Mouse (Mus musculus) lung, embryonic 15.5 days (tissue): Measurements from ENCODE around the gene Scoc. TPM values are rescaled to one million over a fixed set of nuclear protein-coding genes. Genes with fewer than 3 reads are reported as not detected.
A peak's percentile ranks its signal among the peaks of the same experiment; 100 is the strongest.

Experiments used
- ATAC-seq: fragments of 200-750 bp; cut with Nextera tagmentation; 2 replicates; pipeline ENCODE4 v1.8.0; 2017; ENCODE audit warnings: moderate number of reproducible peaks, borderline replicate concordance; ENCODE audit not compliant: low FRiP score, low TSS enrichment; ENCODE audit errors: extremely low read depth
- H3K27ac ChIP-seq: fragments of 300-500 bp; sonication (generic); 2 replicates; pipeline ENCODE4 v1.5.1; 2015; ENCODE audit warnings: moderate library complexity, mild to moderate bottlenecking, inconsistent platforms
- H3K27me3 ChIP-seq: fragments of 300-500 bp; sonication (generic); 2 replicates; pipeline ENCODE4 v1.6.1; 2015; ENCODE audit warnings: inconsistent platforms
- H3K36me3 ChIP-seq: fragments of 300-500 bp; sonication (generic); 2 replicates; pipeline ENCODE4 v1.6.1; 2015; ENCODE audit warnings: inconsistent platforms
- H3K4me1 ChIP-seq: fragments of 300-500 bp; sonication (generic); 2 replicates; pipeline ENCODE4 v1.6.1; 2015; ENCODE audit warnings: inconsistent platforms
- H3K4me2 ChIP-seq: fragments of 300-500 bp; sonication (generic); 2 replicates; pipeline ENCODE4 v1.6.1; 2015; ENCODE audit warnings: inconsistent platforms, mild to moderate bottlenecking, moderate library complexity
- H3K4me3 ChIP-seq: fragments of 300-500 bp; sonication (generic); 2 replicates; pipeline ENCODE4 v1.5.1; 2015; ENCODE audit warnings: mild to moderate bottlenecking, inconsistent platforms
- H3K9ac ChIP-seq: fragments of 300-500 bp; sonication (generic); 2 replicates; pipeline ENCODE4 v1.6.1; 2015; ENCODE audit warnings: inconsistent platforms
- H3K9me3 ChIP-seq: fragments of 300-500 bp; sonication (generic); 2 replicates; pipeline ENCODE4 v1.6.1; 2016; ENCODE audit warnings: inconsistent platforms
- WGBS: fragments of 180-500 bp; shearing (Covaris S2); methylation state at CpG from one replicate; pipeline ENCODE4 v1.1.7; 2015; 5-methylcytosine and 5-hydroxymethylcytosine counted together
- polyA plus RNA-seq: library from polyadenylated mRNA; unstranded; fragments of >200 nt; fragmentation: Nextera tagmentation; extraction: Ambion mirVana; gene quantifications from 2 replicates; pipeline ENCODE4 v1.2.1, GENCODE M21; 2015

Gene Scoc
- polyA plus RNA-seq, 1 experiment from 2014 or later, result 110 TPM

- Histone ChIP-seq H3K9me3 (0 out of 2 replicates have a peak, but pooled peaks cover 3% of the 10 kb centered on the region), H3K4me3 (no peak overlapping the region), H3K4me2 (no peak overlapping the region), H3K9ac (no peak overlapping the region), H3K4me1 (peaks cover 7% of the 10 kb centered on the region; the same call in 1 of the 2 replicates), H3K36me3 (no peaks in the 10 kb centered on the region), H3K27me3 (peaks cover 19% of the 10 kb centered on the region), H3K27ac (no peak overlapping the region)
- WGBS, result 81% methylated on average over 5 of the region's 5 CpGs
- no peak for ATAC-seq
Observed at GRCm38 (mm10) chr8:83394325-83394724, 63.9 kb downstream of the Scoc start.

- H3K27ac ChIP-seq, result no peak overlapping the region
- ATAC-seq, result no peak
- H3K9me3 ChIP-seq, result 0 out of 2 replicates have a peak, but pooled peaks cover 3% of the 10 kb centered on the region
- no peak overlapping the region for H3K4me2 ChIP-seq
- peaks cover 7% of the 10 kb centered on the region; the same call in 1 of the 2 replicates for H3K4me1 ChIP-seq
- no peak overlapping the region for H3K4me3 ChIP-seq
- no peak overlapping the region for H3K9ac ChIP-seq
- WGBS, result 48% methylated on average over 1 of the region's 1 CpGs
- H3K36me3 ChIP-seq, result no peaks in the 10 kb centered on the region
- H3K27me3 ChIP-seq, result peaks cover 33% of the 10 kb centered on the region
Observed at GRCm38 (mm10) chr8:83392521-83392920, 65.7 kb downstream of the Scoc start.

- Histone ChIP-seq H3K27ac (no peak overlapping the region), H3K4me2 (peak overlapping the region; percentile 66), H3K36me3 (no peaks in the 10 kb centered on the region), H3K9me3 (0 out of 2 replicates have a peak, but pooled peaks cover 3% of the 10 kb centered on the region), H3K9ac (no peak overlapping the region), H3K4me1 (peaks cover 7% of the 10 kb centered on the region; the same call in 1 of the 2 replicates), H3K27me3 (peaks cover 33% of the 10 kb centered on the region), H3K4me3 (peak overlapping the region; percentile 36)
- ATAC-seq, result no peak
- WGBS, result 11% methylated on average over 14 of the region's 14 CpGs
Observed at GRCm38 (mm10) chr8:83390006-83390701, 68.0 kb downstream of the Scoc start.

DNA sequence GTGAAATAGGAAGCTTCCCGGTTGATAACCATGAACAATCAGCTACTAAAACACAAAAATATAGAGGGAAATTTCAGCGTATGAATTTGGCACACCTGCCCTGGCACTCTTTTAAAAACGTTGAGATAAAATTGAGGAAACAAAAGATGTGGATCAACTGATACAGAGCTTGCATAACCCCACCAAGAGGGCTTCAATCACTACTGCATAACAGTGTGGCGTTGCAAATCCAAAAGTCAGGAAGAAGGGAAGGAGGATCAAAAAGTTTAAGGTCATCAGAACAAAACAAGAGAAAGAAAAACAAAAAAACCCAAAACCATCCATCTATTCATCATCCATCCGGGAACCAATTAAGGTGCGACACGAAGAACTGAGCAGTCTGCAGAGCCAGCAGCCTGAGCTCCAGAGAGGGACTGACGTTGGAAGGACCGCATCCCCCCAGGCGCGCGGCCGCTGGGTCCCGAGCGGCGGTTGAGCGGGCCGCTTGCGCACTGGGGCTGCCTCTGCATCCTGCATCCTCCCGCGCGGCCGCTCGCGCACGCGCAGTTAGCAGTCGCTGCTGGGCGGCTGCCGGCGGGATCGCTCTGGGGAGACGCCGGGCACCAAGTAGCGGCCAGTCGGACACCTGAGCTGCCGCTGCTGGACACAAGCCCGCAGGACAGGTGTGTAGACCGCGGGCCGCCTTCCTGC is 68.7 kb downstream of the Scoc start, which contains the start of gene Clgn:
TSS of gene Clgn (plus strand) at position 552 of the 690 bp plus-strand sequence.
- peak within 1 kb of the TSS; percentile 36 for H3K4me3 ChIP-seq
- H3K27me3 ChIP-seq, result peaks cover 33% of the 10 kb centered on the region
- 5% methylated on average over 39 of the region's 41 CpGs for WGBS

DNA sequence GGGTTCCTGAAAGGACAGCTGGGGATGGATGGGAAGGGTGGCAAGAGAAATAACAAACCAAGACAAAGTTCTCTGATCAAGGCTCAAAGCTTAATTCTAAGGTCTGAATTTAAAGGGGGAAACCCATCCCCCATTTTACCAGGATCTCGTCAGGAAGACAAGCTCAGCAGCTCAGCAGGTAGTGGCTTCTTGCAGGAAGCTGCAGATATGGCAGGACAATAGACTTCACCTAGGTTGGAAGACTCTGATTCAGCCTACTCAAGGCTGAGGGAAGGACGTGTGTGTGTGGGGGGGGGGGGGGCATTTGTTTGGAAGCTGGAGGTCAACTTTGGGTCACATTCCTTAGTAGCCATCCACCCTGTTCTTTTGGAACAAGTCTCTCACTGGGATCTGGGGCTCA is 75.3 kb downstream of the Scoc start:
- no peak for ATAC-seq
- WGBS, result 18% methylated on average over 2 of the region's 2 CpGs
- no peaks in the 10 kb centered on the region for H3K4me1 ChIP-seq
- H3K9me3 ChIP-seq, result no peaks in the 10 kb centered on the region
- no peak overlapping the region for H3K9ac ChIP-seq
- H3K4me3 ChIP-seq, result no peak overlapping the region
- no peak overlapping the region for H3K4me2 ChIP-seq
- no peak overlapping the region for H3K27ac ChIP-seq
- no peaks in the 10 kb centered on the region for H3K36me3 ChIP-seq
- H3K27me3 ChIP-seq, result no peaks in the 10 kb centered on the region

More for the DNA sequence above, 68.7 kb downstream of the Scoc start, which contains the start of gene Clgn:
- Histone ChIP-seq H3K4me1 (peaks cover 7% of the 10 kb centered on the region; the same call in 1 of the 2 replicates), H3K27ac (no peak within 1 kb of the TSS), H3K36me3 (no peaks in the 10 kb centered on the region), H3K9ac (0 out of 2 replicates have a peak within 1 kb of the TSS, but pooled peaks have one; percentile 11), H3K9me3 (0 out of 2 replicates have a peak, but pooled peaks cover 3% of the 10 kb centered on the region), H3K4me2 (peak within 1 kb of the TSS; percentile 66)
- ATAC-seq, result 0 out of 2 replicates have a peak, but pooled peaks have one; percentile 19

DNA sequence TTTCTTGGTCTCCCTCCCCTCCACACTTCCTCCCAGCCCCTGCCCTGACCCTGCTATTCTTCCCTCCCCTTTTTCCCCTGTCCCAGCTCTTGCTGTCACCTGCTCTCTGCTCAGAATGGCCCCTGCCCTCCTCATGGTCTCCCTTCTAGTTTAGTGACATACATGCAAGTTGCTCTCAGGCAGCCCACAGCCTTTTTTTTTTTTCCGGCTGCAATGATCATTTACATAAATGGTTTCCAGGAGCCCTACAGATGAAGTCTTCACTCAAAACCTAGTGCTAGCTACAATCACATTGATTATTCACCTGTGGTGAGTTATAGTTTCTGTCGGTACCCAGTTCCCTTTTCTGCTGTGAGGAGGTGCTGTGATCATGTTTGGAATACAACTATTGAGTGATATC is 77.2 kb downstream of the Scoc start:
- Histone ChIP-seq H3K4me2 (no peak overlapping the region), H3K4me3 (no peak overlapping the region), H3K9ac (no peak overlapping the region), H3K4me1 (no peaks in the 10 kb centered on the region), H3K27ac (no peak overlapping the region), H3K36me3 (no peaks in the 10 kb centered on the region), H3K27me3 (no peaks in the 10 kb centered on the region), H3K9me3 (no peaks in the 10 kb centered on the region)
- WGBS, result 77% methylated on average over 2 of the region's 2 CpGs
- ATAC-seq, result no peak

GRCm38 (mm10) chr8:83380141-83380540 is 78.0 kb downstream of the Scoc start:
- WGBS, result 44% methylated on average over 4 of the region's 4 CpGs
- Histone ChIP-seq H3K4me3 (no peak overlapping the region), H3K9me3 (no peaks in the 10 kb centered on the region), H3K4me2 (no peak overlapping the region), H3K36me3 (no peaks in the 10 kb centered on the region), H3K4me1 (no peaks in the 10 kb centered on the region), H3K27me3 (no peaks in the 10 kb centered on the region), H3K9ac (no peak overlapping the region), H3K27ac (no peak overlapping the region)
- ATAC-seq, result no peak

Other genes with a start within 250 kb of the Scoc start
- gene Ucp1, start 168.0 kb downstream of the Scoc start, polyA plus RNA-seq, result not detected in 2 replicates
- 14.5 and 15.3 TPM in 2 replicates for gene Elmod2, start 125.9 kb downstream of the Scoc start, polyA plus RNA-seq
- gene Mgat4d, start 109.9 kb downstream of the Scoc start, polyA plus RNA-seq, result not detected in 2 replicates
- gene Clgn, start 68.5 kb downstream of the Scoc start, polyA plus RNA-seq, result 0.19 and 0.20 TPM in 2 replicates
- not detected in 2 replicates for gene Olfr370, start 77.4 kb upstream of the Scoc start, polyA plus RNA-seq
- 316 and 363 TPM in 2 replicates for gene Ndufb7, start 108.3 kb upstream of the Scoc start, polyA plus RNA-seq
- gene Tecr, start 149.6 kb upstream of the Scoc start, polyA plus RNA-seq, result 533 and 536 TPM in 2 replicates
- gene Dnajb1, start 149.8 kb upstream of the Scoc start, polyA plus RNA-seq, result 63.8 and 67.4 TPM in 2 replicates
- 197 and 199 TPM in 2 replicates for gene Gipc1, start 194.3 kb upstream of the Scoc start, polyA plus RNA-seq
- gene Ptger1, start 208.3 kb upstream of the Scoc start, polyA plus RNA-seq, result 1.2 and 1.4 TPM in 2 replicates
- gene Pkn1, start 240.8 kb upstream of the Scoc start, polyA plus RNA-seq, result 35.4 and 38.0 TPM in 2 replicates